In genomic region chr12:78890062-78890461, GRCm38 (mm10) we compare ENCODE assay signal across 21 mouse cellular contexts. TPM values are rescaled to one million over a fixed set of nuclear protein-coding genes. Genes with fewer than 3 reads are reported as not detected.
DNase-seq lines count a peak whose midpoint lies in the region; ATAC-seq and TF ChIP-seq lines count a peak whose summit lies in the region.
"Had no signal": no experiment of that assay in that cellular context is flagged by ENCODE, and none has a peak within 500 bp of the region (broad histone marks: within the 10 kb centered on the region; RNA-seq: fewer than 3 reads in every experiment).

No protein-coding gene starts in this region.

- no peak overlapping the region for H3K27ac ChIP-seq in liver, adult 2 months (replicated peaks; ENCODE audit: insufficient read depth, low read depth, low read length)
- no peak overlapping the region for H3K27ac ChIP-seq in liver, embryonic 12.5 days
- H3K27ac ChIP-seq: embryonic facial prominence, embryonic 15.5 days; heart, adult 2 months; hindbrain, embryonic 10.5 days; hindbrain, embryonic 14.5 days had no signal

- H3K9me3 ChIP-seq in liver, embryonic 12.5 days (replicated peaks) = no peaks in the 10 kb centered on the region
- H3K9me3 ChIP-seq: embryonic facial prominence, embryonic 15.5 days had no signal

- peak; percentile 31 for DNase-seq in kidney, adult 11 months
- DNase-seq in kidney, postnatal 25 days = no peak
- peak; percentile 34 for DNase-seq in liver, adult 2 months (ENCODE audit: extremely low read depth, low read depth, low spot score)
- no peak for DNase-seq in left cerebral cortex, adult 9 months (ENCODE audit: low spot score in 2 of 2)
- DNase-seq: adrenal gland, adult 8-10 months; cerebellum, adult 11 months; cerebellum, adult 8-10 months; cerebellum, postnatal 14 days; embryo, embryonic 11 days; gastrocnemius, postnatal 10 days; heart, adult 2 months had no signal

- H3K4me2 ChIP-seq in liver, embryonic 12.5 days = no peak overlapping the region
- no peak overlapping the region for H3K4me2 ChIP-seq in myocyte (ENCODE audit: low read depth)
- H3K4me2 ChIP-seq: embryonic facial prominence, embryonic 15.5 days; heart, embryonic 12.5 days; hindbrain, embryonic 14.5 days had no signal

- no peak for TF ChIP-seq POLR2A in liver, adult 2 months (IDR thresholded peaks at IDR 0.05; ENCODE audit: extremely low read depth, insufficient read depth, low read length)
- no peak for TF ChIP-seq POLR2A in myocyte (IDR thresholded peaks at IDR 0.05; ENCODE audit: insufficient read length, low read depth)

- H3K36me3 ChIP-seq in liver, adult 2 months (ENCODE audit: control insufficient read depth, insufficient read depth, low read length) = peaks cover 20% of the 10 kb centered on the region
- peaks cover 100% of the 10 kb centered on the region for H3K36me3 ChIP-seq in liver, embryonic 12.5 days
- peaks cover 17% of the 10 kb centered on the region for H3K36me3 ChIP-seq in myocyte (ENCODE audit: control insufficient read depth, insufficient read depth)

- no peak overlapping the region for H3ac ChIP-seq in myocyte (ENCODE audit: control insufficient read depth, insufficient read length)

- no peaks in the 10 kb centered on the region for H3K79me2 ChIP-seq in liver, adult 2 months (ENCODE audit: control insufficient read depth, insufficient read depth, low read length)
- H3K79me2 ChIP-seq in myocyte (ENCODE audit: control insufficient read depth, insufficient read depth) = no peaks in the 10 kb centered on the region

- no peaks in the 10 kb centered on the region for H3K27me3 ChIP-seq in liver, adult 2 months (ENCODE audit: control insufficient read depth, insufficient read depth, low read length)
- no peaks in the 10 kb centered on the region for H3K27me3 ChIP-seq in liver, embryonic 12.5 days (replicated peaks)
- H3K27me3 ChIP-seq in myocyte (ENCODE audit: control insufficient read depth, insufficient read depth, insufficient read length) = no peaks in the 10 kb centered on the region
- H3K27me3 ChIP-seq: CH12.LX; embryonic facial prominence, embryonic 15.5 days; heart, embryonic 12.5 days had no signal

- peaks cover 3% of the 10 kb centered on the region; the same call in 1 of the 2 replicates for H3K4me1 ChIP-seq in liver, adult 2 months (ENCODE audit: control insufficient read depth, insufficient read depth, low read length)
- H3K4me1 ChIP-seq in liver, embryonic 12.5 days = no peaks in the 10 kb centered on the region; the same call in 1 of the 2 replicates
- H3K4me1 ChIP-seq: embryonic facial prominence, embryonic 15.5 days; hindbrain, embryonic 10.5 days had no signal

- ATAC-seq in liver, embryonic 12.5 days = no peak
- ATAC-seq: forebrain, embryonic 16.5 days had no signal

- no peak overlapping the region for H3K4me3 ChIP-seq in liver, adult 2 months (ENCODE audit: insufficient read depth, low read depth, low read length)
- no peak overlapping the region for H3K4me3 ChIP-seq in liver, embryonic 12.5 days
- H3K4me3 ChIP-seq in myocyte = no peak overlapping the region
- H3K4me3 ChIP-seq: embryonic facial prominence, embryonic 15.5 days; erythroblast, embryonic 14.5 days; heart, adult 2 months; heart, embryonic 12.5 days; hindbrain, embryonic 10.5 days had no signal

- WGBS in liver, adult 2 months = 17% methylated on average over 1 of the region's 1 CpGs
- 52% methylated on average over 1 of the region's 1 CpGs for WGBS in liver, embryonic 12.5 days (ENCODE audit: insufficient replicate concordance)

- no peak for TF ChIP-seq CTCF in liver, adult 2 months (IDR thresholded peaks at IDR 0.05; ENCODE audit: low read depth, low read length)

- H3K9ac ChIP-seq in liver, adult 2 months (ENCODE audit: low read depth, low read length) = no peak overlapping the region
- no peak overlapping the region for H3K9ac ChIP-seq in liver, embryonic 12.5 days
- H3K9ac ChIP-seq: embryonic facial prominence, embryonic 15.5 days; heart, embryonic 12.5 days; hindbrain, embryonic 14.5 days had no signal

TF ChIP-seq in myocyte, 11 proteins besides CTCF, POLR2A, EP300 and RAD21:
- no peak for TF ChIP-seq SRF (IDR thresholded peaks at IDR 0.05; ENCODE audit: control insufficient read depth, insufficient read length, low read depth)
- peak; percentile 31 for TF ChIP-seq POLR2AphosphoS2 (IDR thresholded peaks at IDR 0.05; ENCODE audit: insufficient read length, low read depth)
TF ChIP-seq in myocyte: peak in this region for 1.

RNA-seq across cellular contexts. Expression of gene Plek2, which starts 16.7 kb away (rescaled TPM):
- 1.9 and 2.4 TPM in 2 replicates for total RNA-seq in liver, adult 2 months (2014; rRNA removed)
- polyA plus RNA-seq in liver, adult 2 months (2012; rRNA removed) = 0.22 and 0.39 TPM in 2 replicates
- polyA plus RNA-seq in liver, embryonic 12.5 days (2016; fragmentation: Nextera tagmentation; extraction: Ambion mirVana) = 53.6 and 55.0 TPM in 2 replicates
- 0.55 TPM for polyA plus RNA-seq in myocyte (2012; fragmentation: generic; extraction: Trizol)
- total RNA-seq: common myeloid progenitor, adult 5-6 weeks had no signal

RNA-seq across cellular contexts. Expression of gene Eif2s1, which starts 28.4 kb away (rescaled TPM):
- total RNA-seq in liver, adult 2 months (2014; rRNA removed) = 38.8 and 42.7 TPM in 2 replicates
- 7.7 and 8.3 TPM in 2 replicates for polyA plus RNA-seq in liver, adult 2 months (2012; rRNA removed)
- 266 and 283 TPM in 2 replicates for polyA plus RNA-seq in liver, embryonic 12.5 days (2016; fragmentation: Nextera tagmentation; extraction: Ambion mirVana)
- 45.6 TPM for polyA plus RNA-seq in myocyte (2012; fragmentation: generic; extraction: Trizol)

RNA-seq across cellular contexts. Expression of gene Atp6v1d, which starts 28.6 kb away (rescaled TPM):
- 19.1 and 19.8 TPM in 2 replicates for total RNA-seq in liver, adult 2 months (2014; rRNA removed)
- 8.4 and 9.3 TPM in 2 replicates for polyA plus RNA-seq in liver, adult 2 months (2012; rRNA removed)
- 37.2 and 37.4 TPM in 2 replicates for polyA plus RNA-seq in liver, embryonic 12.5 days (2016; fragmentation: Nextera tagmentation; extraction: Ambion mirVana)
- 68.7 TPM for polyA plus RNA-seq in myocyte (2012; fragmentation: generic; extraction: Trizol)

Comparison
In these comparisons a context has a peak if more than half of its experiments do, and no peak if none do; other contexts are left out.
1. DNase-seq: peak in kidney, adult 11 months (single experiment) and liver, adult 2 months (single experiment); none in kidney, postnatal 25 days (0 of 2) and left cerebral cortex, adult 9 months (0 of 2).
2. RNA of gene Plek2, which starts 16.7 kb away (polyA plus RNA-seq): 53.6 to 55.0 TPM in liver, embryonic 12.5 days; 0.55 TPM in myocyte (single experiment) and 0.22 to 0.39 TPM in liver, adult 2 months; every median in the first group is over 10 times any median in the second.